Mouse (Mus musculus): ENCODE results near the gene Eif2b1. TPM values are rescaled to one million over a fixed set of nuclear protein-coding genes. Genes with fewer than 3 reads are reported as not detected.
"Not testable (repeated sequence)": the region's sequence is repeated elsewhere in the genome, so short reads cannot be mapped to it uniquely, and the experiment has no call there.

Gene Eif2b1
- total RNA-seq (2021): 10 to 100 TPM; 47.4 to 47.9 TPM
- long read RNA-seq, experiment 1, transcript Eif2b1-201 (9 exons, 2,013 nt): major isoform, 55 of 67 reads
- long read RNA-seq, experiment 1, partial matches to known transcripts: 2 of 67 reads
- long read RNA-seq, experiment 1, other reads (novel, unspliced or antisense): 10 of 67 reads
- long read RNA-seq, experiment 2, transcript Eif2b1-201 (9 exons, 2,013 nt): major isoform, 74 of 85 reads
- long read RNA-seq, experiment 2, partial matches to known transcripts: 2 of 85 reads
- long read RNA-seq, experiment 2, other reads (novel, unspliced or antisense): 9 of 85 reads

DNA sequence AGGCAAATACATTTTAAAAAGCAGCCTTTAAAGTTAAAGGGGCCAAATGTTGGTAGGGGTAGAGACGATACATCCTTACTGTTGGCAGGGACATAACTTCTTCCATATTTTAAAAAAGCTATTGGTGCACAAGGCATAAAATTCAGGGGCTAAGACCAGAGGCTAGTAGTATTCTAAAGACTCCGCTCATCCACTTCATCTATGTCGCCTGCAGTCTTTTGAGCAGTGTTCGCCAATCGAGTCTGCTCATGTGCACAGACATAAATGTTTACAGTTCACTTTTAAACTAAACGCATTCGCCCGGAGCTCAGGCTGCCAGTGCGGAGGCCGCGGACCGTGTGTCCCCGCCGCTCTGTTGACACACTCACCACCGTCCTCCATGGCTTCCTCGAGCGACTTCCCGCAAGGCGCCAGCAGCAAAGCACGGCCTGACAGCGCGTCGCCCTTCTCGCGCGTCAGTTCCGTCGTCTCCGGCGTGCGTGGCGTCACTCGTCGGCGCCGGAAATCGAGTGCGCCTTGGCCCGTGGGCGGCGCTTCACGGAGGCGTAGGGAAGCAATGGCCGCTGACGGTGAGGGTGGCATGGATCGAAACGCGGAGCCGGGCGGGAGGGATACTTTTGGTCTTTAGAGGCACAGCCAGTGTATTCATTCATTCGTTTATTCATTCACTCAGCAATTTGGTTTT, at the start of gene Eif2b1, which contains the start of gene Gtf2h3:
TSS of gene Eif2b1 (minus strand) at position 499 of the 685 bp plus-strand sequence.
TSS of gene Gtf2h3 (plus strand) at position 508 of the 685 bp plus-strand sequence.
- DNase-seq (ENCODE audit: low spot score in 2 of 2): peak; percentile 90 to 95

DNA sequence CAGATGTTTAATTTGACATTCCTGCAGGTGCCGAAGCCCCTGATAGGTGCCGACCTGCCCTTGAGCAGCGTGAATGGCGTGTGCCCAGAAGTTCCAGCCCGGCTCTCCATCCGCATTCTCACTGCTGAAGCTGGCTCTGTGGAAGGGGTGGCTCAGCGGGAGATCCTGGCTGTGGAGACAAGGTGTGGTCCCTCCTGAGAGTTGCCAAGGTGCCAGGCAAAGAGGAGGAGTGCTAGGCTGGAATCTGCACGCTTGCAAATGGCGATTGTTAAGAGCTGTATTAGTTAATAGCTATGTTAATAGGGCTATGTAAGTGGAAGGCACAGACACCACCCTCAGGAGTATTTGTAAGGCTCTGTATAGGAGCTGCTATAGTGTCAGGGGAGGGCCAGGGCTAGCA, 45.4 kb upstream of the Eif2b1 start:
- no peak for DNase-seq (ENCODE audit: low spot score in 2 of 2)

DNA sequence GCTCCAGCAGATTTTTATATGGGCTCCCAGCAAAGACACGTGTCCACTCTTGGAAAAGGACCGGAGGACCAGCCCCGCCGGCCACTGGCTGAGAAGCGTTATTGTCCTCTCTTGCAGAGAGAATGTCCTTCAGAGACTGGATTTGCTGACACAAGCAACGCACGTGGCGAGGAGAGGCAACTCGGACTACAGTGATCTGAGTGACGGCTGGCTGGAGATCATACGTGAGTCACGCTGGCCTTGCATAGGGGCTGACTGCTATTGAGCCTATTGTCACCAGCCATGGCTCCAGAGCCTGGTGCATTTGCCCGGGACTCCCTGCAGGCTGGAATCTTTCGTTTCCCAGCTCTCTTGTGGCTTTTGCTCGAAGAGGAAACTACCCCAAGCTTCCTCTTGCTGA, 44.0 kb upstream of the Eif2b1 start:
- no peak for DNase-seq (ENCODE audit: low spot score in 2 of 2)

DNA sequence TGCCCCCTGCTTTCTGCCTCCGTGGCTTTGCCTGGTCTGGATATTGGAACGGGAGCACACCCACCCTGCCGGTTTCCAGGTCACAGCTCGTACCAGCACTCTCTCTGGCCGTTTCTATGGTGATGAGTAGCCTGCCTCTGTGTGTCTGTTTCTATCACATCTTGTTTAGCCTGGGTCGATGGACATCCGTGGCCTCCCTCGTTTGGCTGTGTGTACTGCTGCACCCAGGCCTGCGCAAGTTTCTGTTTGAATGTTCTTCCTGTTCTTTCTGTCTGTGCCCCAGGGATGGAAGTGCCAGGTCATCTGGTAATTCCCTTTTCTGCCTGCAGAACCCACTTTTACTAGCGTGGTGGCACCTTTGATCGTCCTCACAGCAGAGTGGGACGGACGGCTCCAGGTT, 42.4 kb upstream of the Eif2b1 start:
- DNase-seq (ENCODE audit: low spot score in 2 of 2): no peak

DNA sequence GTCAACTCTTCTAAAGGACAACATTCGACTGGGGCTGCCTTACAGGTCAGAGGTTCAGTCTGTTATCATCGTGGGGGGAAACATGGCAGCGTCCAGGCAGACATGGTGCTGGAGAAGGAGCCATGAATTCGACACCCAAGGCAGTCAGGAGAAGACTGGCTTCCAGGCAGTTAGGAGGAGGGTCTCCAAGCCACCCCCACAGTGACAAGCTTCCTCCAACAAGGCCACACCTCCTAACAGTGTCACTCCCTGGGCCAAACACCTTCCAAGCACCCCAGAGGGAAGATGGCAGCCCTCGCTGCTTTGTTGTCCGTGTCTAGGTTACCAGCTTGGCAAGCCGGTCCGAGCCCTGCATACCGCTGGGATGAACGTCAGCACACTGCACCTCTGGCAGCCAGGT, 39.8 kb upstream of the Eif2b1 start:
- DNase-seq (ENCODE audit: low spot score in 2 of 2): no peak

DNA sequence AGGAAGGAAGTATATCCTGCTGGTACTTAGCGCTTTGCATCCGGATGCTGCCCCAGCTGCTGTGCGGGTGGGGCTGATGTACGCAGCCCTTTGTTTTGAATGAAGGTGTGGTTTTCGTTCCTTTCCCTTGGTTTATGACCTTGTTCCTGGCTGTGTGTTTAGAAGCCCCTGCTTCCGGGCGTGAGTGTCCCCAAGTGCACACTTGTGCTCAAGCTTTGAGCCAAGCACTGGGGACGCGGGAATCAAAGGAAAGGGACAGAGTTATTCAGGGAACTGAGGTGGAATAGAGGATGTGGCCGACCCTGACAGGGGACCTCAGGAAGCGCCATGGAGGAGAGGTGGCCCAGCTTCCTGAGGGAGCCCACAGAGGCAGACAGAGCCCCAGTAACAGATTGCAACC, 35.8 kb upstream of the Eif2b1 start:
- no peak for DNase-seq (ENCODE audit: low spot score in 2 of 2)

DNA sequence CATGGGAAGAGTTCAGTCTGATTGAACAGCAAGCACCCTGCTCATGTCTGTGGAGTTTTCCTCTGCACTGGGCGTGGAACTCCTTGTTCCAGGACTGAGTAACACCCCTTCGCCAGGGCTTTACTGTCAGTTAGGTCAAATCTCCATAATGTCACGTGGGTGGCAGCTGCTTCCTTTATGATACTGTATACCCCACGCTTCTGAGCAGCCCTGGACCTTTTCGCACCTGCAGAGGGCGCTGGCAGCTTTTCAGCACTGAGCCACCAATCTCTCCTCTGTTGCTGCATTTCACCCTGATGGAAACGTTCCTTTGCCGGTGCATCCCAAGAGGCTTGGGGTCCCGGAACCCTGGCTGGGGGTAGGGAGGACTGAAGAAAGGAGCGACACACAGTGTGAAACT, 32.0 kb upstream of the Eif2b1 start:
- DNase-seq (ENCODE audit: low spot score in 2 of 2): no peak

DNA sequence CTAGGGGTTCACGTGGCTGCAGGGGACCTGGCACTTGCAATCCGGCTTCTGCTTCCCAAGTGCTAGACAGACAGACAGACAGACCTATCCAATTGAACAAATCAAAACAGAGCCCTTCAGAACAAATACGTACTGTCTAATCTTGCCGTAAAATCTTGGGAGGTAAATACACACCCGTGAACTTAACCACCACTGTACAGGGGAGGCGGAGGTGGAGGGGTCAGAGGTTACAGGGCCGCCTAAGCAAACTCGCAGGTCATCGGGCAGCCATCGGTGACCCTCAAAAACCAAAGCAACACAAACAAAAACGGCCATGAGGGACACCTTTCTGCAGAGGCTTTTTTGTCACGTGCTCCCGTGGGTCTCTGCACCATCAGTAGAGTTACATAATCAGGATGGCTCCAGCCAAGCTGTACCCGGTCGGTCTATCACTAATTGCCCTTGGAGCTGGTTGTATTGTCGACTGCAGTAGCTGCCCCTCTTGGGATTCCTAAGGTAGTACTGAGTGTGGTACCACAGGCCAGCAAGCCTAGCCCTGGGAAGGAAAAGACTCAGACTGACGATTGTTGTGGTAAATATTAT, 26.2 kb upstream of the Eif2b1 start:
- DNase-seq (ENCODE audit: low spot score in 2 of 2): no peak

DNA sequence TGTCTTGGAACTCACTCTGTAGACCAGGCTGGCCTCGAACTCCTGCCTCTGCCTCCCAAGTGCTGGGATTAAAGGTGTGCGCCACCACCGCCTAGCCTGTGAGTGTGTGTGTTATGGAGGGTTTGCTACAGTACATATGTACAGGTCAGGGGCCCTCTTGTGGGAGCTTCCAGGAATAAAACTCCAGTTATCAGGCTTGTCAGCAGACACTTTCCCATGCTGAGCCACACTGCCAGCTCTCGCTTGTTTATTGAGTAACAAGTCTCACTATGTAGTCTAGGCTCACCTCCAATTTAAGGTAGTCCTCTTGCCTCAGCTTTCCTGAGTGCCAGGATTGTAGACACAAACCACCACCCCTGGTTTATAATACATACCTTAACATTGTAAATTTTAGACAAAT, 25.4 kb upstream of the Eif2b1 start:
- DNase-seq (ENCODE audit: low spot score in 2 of 2): no peak

DNA sequence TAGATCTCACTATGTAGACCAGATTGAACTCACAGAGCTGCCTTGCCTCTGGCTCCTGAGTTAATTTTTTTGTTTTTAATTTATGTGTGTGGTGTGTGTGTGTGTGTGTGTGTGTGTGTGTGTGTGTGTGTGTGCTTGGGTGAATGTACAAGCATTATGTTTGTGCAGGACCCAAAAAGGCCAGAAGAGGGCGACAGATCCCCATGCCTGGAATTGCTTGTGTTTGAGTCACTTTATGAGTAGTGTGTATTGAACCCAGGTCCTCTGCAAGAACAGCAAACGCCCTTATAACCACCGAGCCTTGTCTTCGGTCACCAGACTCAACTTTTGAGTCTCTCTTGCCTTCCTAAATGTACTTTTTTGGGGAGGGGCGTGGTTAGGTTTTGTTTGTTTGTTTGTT, 23.4 kb upstream of the Eif2b1 start:
- peak in 1 of 2 experiments; percentile 37 for DNase-seq (ENCODE audit: low spot score in 2 of 2)

DNA sequence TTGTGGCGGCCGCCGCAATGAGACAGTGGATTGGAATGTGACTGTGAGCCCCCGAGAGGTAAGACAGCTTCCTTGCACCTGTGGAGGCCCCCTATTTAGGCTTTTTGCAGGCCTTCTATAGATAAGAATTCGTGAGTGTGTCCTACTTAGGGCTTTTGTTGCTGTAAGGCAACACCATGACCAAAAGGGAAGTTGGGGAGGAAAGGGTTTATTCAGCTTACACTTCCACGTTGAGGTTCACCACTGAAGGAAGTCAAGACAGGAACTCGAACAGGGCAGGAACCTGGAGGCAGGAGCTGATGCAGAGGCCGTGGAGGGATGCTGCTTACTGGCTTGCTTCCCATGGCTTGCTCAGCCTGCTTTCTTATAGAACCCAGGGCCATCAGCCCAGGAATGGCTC, 20.8 kb upstream of the Eif2b1 start:
- not testable (repeated sequence) for DNase-seq (ENCODE audit: low spot score in 2 of 2)

DNA sequence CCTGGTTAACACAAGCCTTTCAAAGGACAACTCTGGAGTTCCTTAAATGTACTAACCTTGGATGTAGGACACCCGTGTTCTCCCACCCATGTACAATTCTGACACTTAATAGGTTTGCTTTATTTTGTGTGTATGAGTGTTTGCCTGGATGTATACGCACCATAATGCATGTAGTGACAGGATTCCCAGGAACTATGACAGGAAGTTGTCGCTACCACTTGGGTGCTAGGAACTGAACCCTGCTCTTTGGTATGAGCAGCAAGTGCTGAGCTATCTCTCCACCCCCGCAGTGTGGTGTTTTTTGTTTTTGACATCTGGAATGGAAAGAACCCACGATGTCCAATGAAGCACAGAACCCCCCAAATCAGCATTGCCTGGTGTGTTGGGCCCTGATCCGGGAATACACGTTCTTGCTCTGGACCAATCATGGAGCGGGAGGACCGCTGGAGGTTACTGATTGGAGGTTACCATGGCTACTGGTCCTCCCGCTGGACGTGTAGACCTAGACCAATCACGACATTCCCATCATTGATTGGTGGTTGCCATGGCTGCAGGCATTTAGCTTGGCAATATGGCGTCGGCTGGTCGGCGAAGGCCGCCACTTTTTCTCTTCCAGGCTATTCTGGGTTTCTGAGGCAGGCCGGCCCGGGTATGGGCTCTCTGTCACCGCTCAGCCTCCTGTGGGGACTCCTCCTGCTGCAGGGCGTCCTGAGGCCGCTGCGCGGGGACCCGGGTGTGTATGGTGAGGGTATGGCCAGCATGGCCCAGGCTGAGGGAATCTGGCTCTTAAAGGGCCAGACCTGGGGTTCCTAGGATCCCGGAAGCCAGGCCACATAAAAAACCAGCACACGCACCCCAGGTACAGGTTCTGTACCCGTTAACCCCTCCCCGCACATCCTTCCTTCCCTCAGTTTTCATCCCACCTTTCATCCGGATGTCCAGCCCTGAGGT, 19.6 kb upstream of the Eif2b1 start:
- DNase-seq (ENCODE audit: low spot score in 2 of 2): peak; percentile 69 to 90

DNA sequence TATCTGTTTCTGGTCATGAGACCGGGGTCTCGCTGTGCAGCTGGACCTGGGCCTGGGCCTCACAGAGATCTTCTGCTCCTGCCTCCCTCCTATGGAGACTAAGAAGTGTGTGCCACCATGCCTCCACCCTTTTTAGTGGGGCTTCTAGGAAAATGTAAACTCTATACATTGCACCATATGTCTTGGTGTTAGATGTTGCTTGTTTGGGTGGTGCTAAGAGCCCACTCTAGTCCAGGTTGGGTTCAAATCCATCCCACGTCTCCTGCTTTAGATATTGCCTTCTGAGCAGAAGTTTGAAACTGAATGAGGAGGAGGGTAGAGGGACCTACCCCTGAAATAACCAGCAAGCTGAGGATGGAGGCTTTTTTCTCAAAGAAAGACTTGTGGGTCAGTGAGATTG, 13.8 kb upstream of the Eif2b1 start:
- DNase-seq (ENCODE audit: low spot score in 2 of 2): no peak

DNA sequence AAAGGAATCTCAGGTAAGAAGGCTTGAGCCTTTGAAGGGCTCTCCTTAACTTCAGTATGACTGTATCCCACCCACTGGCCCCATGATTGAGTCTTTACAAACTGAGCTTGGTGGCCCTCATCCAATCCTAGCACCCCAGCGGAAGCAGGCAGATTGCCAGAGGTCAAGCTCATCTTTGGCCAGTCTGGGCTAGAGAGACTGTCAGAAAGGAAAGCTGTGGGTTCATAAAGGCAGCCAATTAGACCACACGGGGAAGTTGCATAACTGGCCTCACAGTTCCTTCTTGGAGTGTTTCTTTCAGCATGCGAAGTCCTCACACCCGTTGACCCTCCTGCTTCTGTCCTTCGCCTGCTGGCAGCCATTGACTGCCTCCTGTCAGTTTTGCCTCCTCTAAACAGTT, 3.6 kb upstream of the Eif2b1 start:
- no peak for DNase-seq (ENCODE audit: low spot score in 2 of 2)

DNA sequence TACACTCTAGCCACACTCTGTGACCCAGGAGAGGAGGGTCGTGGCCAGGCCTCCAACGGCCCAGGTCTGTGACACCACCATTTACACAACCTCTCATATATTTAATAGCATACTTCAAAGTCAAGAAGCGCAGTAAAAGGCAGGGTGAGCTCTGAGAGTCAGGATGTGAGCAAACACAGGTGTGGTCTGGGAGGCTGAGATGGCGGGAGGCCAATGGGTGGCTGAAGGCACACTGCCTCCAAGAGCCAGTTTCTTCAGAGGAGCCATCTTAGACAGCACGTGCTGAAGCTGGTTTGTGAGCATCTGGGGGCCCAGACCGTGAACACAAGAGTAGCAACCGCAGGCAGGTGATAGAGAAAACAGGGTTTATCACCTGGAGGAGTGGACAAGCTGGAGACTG, 3.5 kb downstream of the Eif2b1 start:
- DNase-seq (ENCODE audit: low spot score in 2 of 2): no peak

DNA sequence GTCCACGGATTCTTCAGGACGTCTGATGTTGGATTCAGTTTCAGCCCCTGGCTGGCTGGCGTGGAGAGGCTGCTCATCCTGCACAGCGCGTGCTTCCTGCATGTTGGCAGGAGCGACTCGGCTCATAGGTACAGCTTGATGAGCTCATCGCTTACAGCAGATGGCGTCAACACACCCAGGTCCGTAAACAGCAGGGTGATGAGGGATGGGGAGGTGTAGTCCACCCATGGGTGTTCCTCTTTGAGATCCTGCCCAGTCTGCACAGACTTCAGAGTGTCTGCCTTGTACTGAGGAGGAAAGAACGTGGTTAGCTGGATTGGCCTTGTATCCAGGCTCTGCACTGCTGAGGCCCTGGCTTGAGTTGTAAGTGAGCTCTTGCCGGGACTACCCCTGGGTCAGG, 7.9 kb downstream of the Eif2b1 start:
- DNase-seq (ENCODE audit: low spot score in 2 of 2): no peak

DNA sequence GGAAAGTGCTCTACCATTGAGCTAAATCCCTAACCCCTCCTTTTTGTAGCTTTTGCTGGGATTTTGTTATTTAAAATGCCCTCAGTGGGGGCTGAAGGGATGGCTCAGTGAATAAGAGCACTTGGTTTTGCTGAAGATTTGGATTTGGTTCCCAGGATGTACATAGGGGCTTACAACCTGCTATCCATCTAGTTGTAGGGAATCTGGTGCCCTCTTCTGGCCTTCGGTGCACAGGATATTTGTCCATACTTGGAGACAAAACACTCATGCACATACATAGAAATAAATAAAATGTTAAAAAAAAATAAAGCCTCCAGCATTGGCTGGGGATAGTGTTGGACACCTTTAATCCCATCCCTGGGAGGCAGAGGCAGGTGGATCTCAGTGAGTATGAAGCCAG, 23.8 kb downstream of the Eif2b1 start:
- no peak for DNase-seq (ENCODE audit: low spot score in 2 of 2)

DNA sequence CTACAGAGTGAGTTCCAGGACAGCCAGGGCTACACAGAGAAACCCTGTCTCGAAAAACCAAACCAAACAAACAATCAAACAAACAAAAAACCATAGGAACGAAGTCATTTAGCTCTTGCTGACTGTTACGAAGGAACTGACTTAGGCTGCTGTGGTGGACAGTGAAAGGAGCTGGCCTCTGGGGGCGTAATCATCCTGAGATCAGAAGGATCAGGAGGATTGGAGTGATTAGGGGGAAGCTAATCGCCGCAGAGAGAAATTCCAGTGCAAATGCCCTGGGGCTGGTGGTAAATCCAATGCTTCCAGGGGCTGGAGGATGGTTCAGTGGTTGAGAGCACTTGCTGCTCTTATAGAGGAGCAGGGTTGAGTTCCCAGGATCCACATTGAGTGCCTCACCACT, 25.3 kb downstream of the Eif2b1 start:
- DNase-seq (ENCODE audit: low spot score in 2 of 2): no peak

DNA sequence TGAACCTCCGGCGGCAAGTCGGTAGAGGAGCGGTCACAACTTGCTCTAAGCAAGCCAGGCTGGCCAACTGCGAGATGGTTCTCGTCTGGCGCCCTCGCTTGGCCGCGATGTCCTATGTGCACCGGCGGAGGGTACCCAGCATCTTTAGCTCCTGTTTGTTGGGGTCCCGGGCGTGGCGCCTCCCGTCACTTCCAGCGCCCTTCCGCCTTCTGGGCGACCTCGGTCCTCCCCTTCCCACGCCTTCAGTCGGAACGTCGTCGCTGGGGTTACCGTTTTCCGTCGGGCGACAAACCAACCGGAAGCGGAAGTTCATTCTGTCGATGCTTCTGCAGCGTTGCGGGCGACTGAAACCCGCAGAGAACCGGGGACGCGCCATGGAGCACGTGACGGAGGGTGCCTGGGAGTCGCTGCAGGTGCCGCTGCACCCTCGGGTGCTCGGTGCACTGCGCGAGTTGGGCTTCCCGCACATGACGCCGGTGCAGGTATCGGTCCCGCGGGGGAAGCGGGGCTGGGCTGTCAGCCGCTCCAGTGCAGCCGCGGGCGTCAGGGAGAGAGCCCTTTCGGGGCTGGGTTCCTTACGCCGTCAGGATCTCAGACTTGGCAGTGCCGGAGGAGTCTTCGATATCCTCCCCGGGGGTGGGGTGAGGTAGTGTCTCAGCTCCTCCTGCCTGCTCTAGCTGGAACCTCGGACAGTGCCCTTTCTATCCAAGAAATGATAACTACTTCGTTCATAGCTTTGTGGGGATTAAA, 26.2 kb downstream of the Eif2b1 start, which contains the start of gene Ddx55:
TSS of gene Ddx55 (plus strand) at position 307 of the 750 bp plus-strand sequence.
- peak; percentile 86 to 89 for DNase-seq (ENCODE audit: low spot score in 2 of 2)

DNA sequence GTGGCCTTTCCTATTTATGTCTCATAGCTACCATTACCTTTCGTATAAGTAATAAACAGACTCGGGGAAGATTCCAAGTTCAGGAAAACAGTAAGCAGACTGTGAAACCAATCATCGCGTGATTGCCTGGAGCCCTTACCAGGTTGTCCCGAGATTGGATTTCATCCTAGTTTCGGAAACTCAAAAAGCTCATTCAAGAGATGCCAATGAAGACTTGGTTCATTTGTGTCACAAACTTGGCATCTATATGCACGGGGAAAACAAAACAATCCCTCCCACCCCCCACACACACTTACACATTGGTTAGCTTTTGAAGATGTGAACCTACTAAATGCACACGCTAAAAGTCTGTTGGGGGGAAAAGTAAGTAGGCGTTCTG, 26.8 kb downstream of the Eif2b1 start:
- DNase-seq (ENCODE audit: low spot score in 2 of 2): no peak
